Comparison of ENCODE assay signal across 22 mouse cellular contexts in the genomic region with DNA sequence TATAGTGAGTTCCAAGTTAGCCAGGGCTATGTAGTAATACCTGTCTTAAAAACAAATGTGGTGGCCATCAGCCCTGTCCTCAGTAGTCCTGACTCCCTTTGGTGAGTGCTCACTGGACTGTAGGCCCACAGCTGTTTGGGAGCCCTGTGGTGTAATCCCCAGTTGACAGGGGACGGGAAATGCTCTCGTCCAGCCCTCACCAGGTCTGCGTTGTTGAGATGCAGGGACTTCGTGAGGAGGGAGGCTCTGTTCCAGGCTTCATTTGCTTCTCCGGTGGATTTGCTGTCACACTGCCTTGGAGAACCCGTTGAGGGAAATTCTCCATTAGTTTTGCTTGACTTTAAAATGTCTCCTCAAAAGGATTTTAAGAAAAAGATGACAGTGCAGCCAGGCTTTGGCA. TPM values are rescaled to one million over a fixed set of nuclear protein-coding genes. Genes with fewer than 3 reads are reported as not detected.
A peak's percentile ranks its signal among the peaks of the same experiment; 100 is the strongest.
DNase-seq lines count a peak whose midpoint lies in the region; ATAC-seq and TF ChIP-seq lines count a peak whose summit lies in the region.
"Had no signal": no experiment of that assay in that cellular context is flagged by ENCODE, and none has a peak within 500 bp of the region (broad histone marks: within the 10 kb centered on the region; RNA-seq: fewer than 3 reads in every experiment).

No protein-coding gene starts in this region.

- TF ChIP-seq CTCF in heart, adult 2 months (IDR thresholded peaks at IDR 0.05), result no peak
- no peak for TF ChIP-seq CTCF in stomach, postnatal 0 days (IDR thresholded peaks at IDR 0.05; ENCODE audit: low read depth)

- no peak for TF ChIP-seq EP300 in heart, adult 2 months (IDR thresholded peaks at IDR 0.05; ENCODE audit: insufficient read depth, low read depth, low read length)
- TF ChIP-seq EP300 in stomach, postnatal 0 days (optimal IDR thresholded peaks at IDR 0.05), result no peak

- 86% methylated on average over 6 of the region's 6 CpGs for WGBS in heart, embryonic 10.5 days
- WGBS in heart, adult 2 months, result 77% methylated on average over 6 of the region's 6 CpGs
- WGBS in stomach, embryonic 16.5 days, result 82% methylated on average over 6 of the region's 6 CpGs
- 76% methylated on average over 6 of the region's 6 CpGs for WGBS in stomach, postnatal 0 days
- 80% methylated on average over 6 of the region's 6 CpGs for WGBS in embryonic facial prominence, embryonic 10.5 days
- 80% methylated on average over 6 of the region's 6 CpGs for WGBS in kidney, embryonic 14.5 days

- no peak for TF ChIP-seq POLR2A in heart, adult 2 months (IDR thresholded peaks at IDR 0.05; ENCODE audit: insufficient read depth, low read depth, low read length)

- H3K36me3 ChIP-seq in heart, embryonic 10.5 days, result peaks cover 31% of the 10 kb centered on the region
- H3K36me3 ChIP-seq in heart, adult 2 months (ENCODE audit: control insufficient read depth, insufficient read depth, low read length), result no peaks in the 10 kb centered on the region
- 0 out of 2 replicates have a peak, but pooled peaks cover 3% of the 10 kb centered on the region for H3K36me3 ChIP-seq in stomach, embryonic 16.5 days (ENCODE audit: control insufficient read depth, insufficient read depth, low read length)
- peaks cover 11% of the 10 kb centered on the region for H3K36me3 ChIP-seq in stomach, postnatal 0 days (ENCODE audit: control insufficient read depth, insufficient read depth, low read length)
- peaks cover 39% of the 10 kb centered on the region for H3K36me3 ChIP-seq in embryonic facial prominence, embryonic 10.5 days (replicated peaks)
- H3K36me3 ChIP-seq in kidney, embryonic 14.5 days (ENCODE audit: control insufficient read depth, insufficient read depth, low read length), result peaks cover 36% of the 10 kb centered on the region

- H3K27ac ChIP-seq in heart, embryonic 10.5 days, result no peak overlapping the region
- H3K27ac ChIP-seq in heart, adult 2 months, result no peak overlapping the region
- no peak overlapping the region for H3K27ac ChIP-seq in stomach, embryonic 16.5 days (ENCODE audit: low read length)
- H3K27ac ChIP-seq in stomach, postnatal 0 days (replicated peaks), result no peak overlapping the region
- no peak overlapping the region for H3K27ac ChIP-seq in embryonic facial prominence, embryonic 10.5 days (replicated peaks)
- H3K27ac ChIP-seq in kidney, embryonic 14.5 days (ENCODE audit: low read depth, low read length), result no peak overlapping the region

- no peaks in the 10 kb centered on the region for H3K4me1 ChIP-seq in heart, embryonic 10.5 days
- no peaks in the 10 kb centered on the region for H3K4me1 ChIP-seq in heart, adult 2 months (ENCODE audit: control insufficient read depth, insufficient read depth, low read length)
- H3K4me1 ChIP-seq in stomach, embryonic 16.5 days (ENCODE audit: control insufficient read depth, insufficient read depth, low read length), result 0 out of 2 replicates have a peak, but pooled peaks cover 4% of the 10 kb centered on the region
- H3K4me1 ChIP-seq in stomach, postnatal 0 days (replicated peaks; ENCODE audit: control insufficient read depth, insufficient read depth), result no peaks in the 10 kb centered on the region
- H3K4me1 ChIP-seq in embryonic facial prominence, embryonic 10.5 days, result no peaks in the 10 kb centered on the region
- no peaks in the 10 kb centered on the region for H3K4me1 ChIP-seq in kidney, embryonic 14.5 days (ENCODE audit: control insufficient read depth, insufficient read depth, low read length)

- peak; percentile 90 for DNase-seq in heart, adult 11 months
- no peak for DNase-seq in heart, postnatal 36 days
- DNase-seq in heart, embryonic 10.5 days (ENCODE audit: low spot score), result peak; percentile 67
- DNase-seq in heart, adult 2 months, result no peak
- DNase-seq in stomach, postnatal 0 days (ENCODE audit: low spot score), result no peak
- peak; percentile 5 for DNase-seq in embryonic facial prominence, embryonic 10.5 days (ENCODE audit: low spot score)
- DNase-seq: adrenal gland, adult 2 months; adrenal gland, adult 8-10 months; adrenal gland, postnatal 10 days; adrenal gland, postnatal 14 days; adrenal gland, postnatal 25 days; adrenal gland, postnatal 36 days; B cell, adult 2 months; cerebellum, adult 11 months; cerebellum, adult 11-12 months had no signal

- H3K9me3 ChIP-seq in heart, embryonic 10.5 days, result no peaks in the 10 kb centered on the region
- H3K9me3 ChIP-seq in stomach, embryonic 16.5 days (replicated peaks; ENCODE audit: control insufficient read depth, low read length), result no peaks in the 10 kb centered on the region
- H3K9me3 ChIP-seq in stomach, postnatal 0 days (ENCODE audit: control insufficient read depth, low read length), result no peaks in the 10 kb centered on the region
- no peaks in the 10 kb centered on the region for H3K9me3 ChIP-seq in embryonic facial prominence, embryonic 10.5 days
- H3K9me3 ChIP-seq in kidney, embryonic 14.5 days (ENCODE audit: control insufficient read depth, low read length), result no peaks in the 10 kb centered on the region
- H3K9me3 ChIP-seq: G1E had no signal

- H3K79me2 ChIP-seq in heart, adult 2 months (replicated peaks; ENCODE audit: control insufficient read depth, insufficient read depth, low read length), result no peaks in the 10 kb centered on the region

- no peaks in the 10 kb centered on the region for H3K27me3 ChIP-seq in heart, embryonic 10.5 days (ENCODE audit: insufficient read depth, poor library complexity, severe bottlenecking)
- H3K27me3 ChIP-seq in heart, adult 2 months (ENCODE audit: control insufficient read depth, insufficient read depth, low read length), result no peaks in the 10 kb centered on the region
- H3K27me3 ChIP-seq in stomach, embryonic 16.5 days (ENCODE audit: control insufficient read depth, insufficient read depth, low read length), result no peaks in the 10 kb centered on the region
- no peaks in the 10 kb centered on the region for H3K27me3 ChIP-seq in stomach, postnatal 0 days (ENCODE audit: control insufficient read depth, insufficient read depth, low read length)
- H3K27me3 ChIP-seq in embryonic facial prominence, embryonic 10.5 days (replicated peaks; ENCODE audit: low read depth, poor library complexity, severe bottlenecking), result no peaks in the 10 kb centered on the region
- no peaks in the 10 kb centered on the region for H3K27me3 ChIP-seq in kidney, embryonic 14.5 days (ENCODE audit: control insufficient read depth, insufficient read depth, low read length)
- H3K27me3 ChIP-seq: CH12.LX, Patski had no signal

- H3K4me3 ChIP-seq in heart, embryonic 10.5 days, result no peak overlapping the region
- no peak overlapping the region for H3K4me3 ChIP-seq in heart, adult 2 months
- H3K4me3 ChIP-seq in stomach, embryonic 16.5 days (replicated peaks; ENCODE audit: low read length), result no peak overlapping the region
- no peak overlapping the region for H3K4me3 ChIP-seq in stomach, postnatal 0 days (ENCODE audit: low read depth, low read length)
- no peak overlapping the region for H3K4me3 ChIP-seq in embryonic facial prominence, embryonic 10.5 days
- no peak overlapping the region for H3K4me3 ChIP-seq in kidney, embryonic 14.5 days (ENCODE audit: low read length)

- no peak for ATAC-seq in stomach, embryonic 16.5 days (ENCODE audit: insufficient read depth, low FRiP score)
- ATAC-seq in stomach, postnatal 0 days (ENCODE audit: low FRiP score, low TSS enrichment), result no peak
- no peak for ATAC-seq in kidney, embryonic 14.5 days (ENCODE audit: low FRiP score, low TSS enrichment)
- ATAC-seq: activated CD4-positive, CD25-positive, alpha-beta regulatory T cell, adult 4 months; CD4-positive, CD25-positive, alpha-beta regulatory T cell, adult 4 months; Patski had no signal

- no peak overlapping the region for H3K9ac ChIP-seq in heart, adult 2 months (ENCODE audit: low read depth, low read length)
- H3K9ac ChIP-seq in stomach, embryonic 16.5 days (ENCODE audit: low read length), result 0 out of 2 replicates have a peak overlapping the region, but pooled peaks have one; percentile 10
- no peak overlapping the region for H3K9ac ChIP-seq in stomach, postnatal 0 days (ENCODE audit: low read length)
- H3K9ac ChIP-seq in kidney, embryonic 14.5 days (ENCODE audit: low read depth, low read length), result no peak overlapping the region

- intact Hi-C loops in heart, postnatal 36 days (cut with DNase I), result no loop called here
- intact Hi-C loops in heart, adult 2 months (cut with DNase I), result no loop called here

- no peak overlapping the region for H3K4me2 ChIP-seq in stomach, embryonic 16.5 days (ENCODE audit: low read depth, low read length)
- H3K4me2 ChIP-seq in stomach, postnatal 0 days (replicated peaks; ENCODE audit: low read depth), result no peak overlapping the region
- no peak overlapping the region for H3K4me2 ChIP-seq in kidney, embryonic 14.5 days (replicated peaks; ENCODE audit: low read depth, low read length)

RNA-seq across cellular contexts. Expression of a gene that starts 41.3 kb away (rescaled TPM):
- 1 to 10 TPM; 7.9 to 8.8 TPM for total RNA-seq in heart, postnatal 36 days (2021)
- 8.9 and 9.6 TPM in 2 replicates for polyA plus RNA-seq in heart, embryonic 10.5 days (2016; fragmentation: Nextera tagmentation; extraction: Ambion mirVana)
- total RNA-seq in heart, adult 2 months (2021), result 1 to 10 TPM; 6.6 to 7.7 TPM
- 6.2 and 7.8 TPM in 2 replicates for polyA plus RNA-seq in heart, adult 2 months (2012; rRNA removed)
- 10.7 and 12.2 TPM in 2 replicates for polyA plus RNA-seq in stomach, embryonic 16.5 days (2015; fragmentation: Nextera tagmentation; extraction: Ambion mirVana)
- polyA plus RNA-seq in stomach, postnatal 0 days (2015; fragmentation: Nextera tagmentation; extraction: Ambion mirVana), result 5.3 and 6.6 TPM in 2 replicates
- polyA plus RNA-seq in embryonic facial prominence, embryonic 10.5 days (2016; fragmentation: Nextera tagmentation; extraction: Ambion mirVana), result 12.2 and 12.7 TPM in 2 replicates
- polyA plus RNA-seq in kidney, embryonic 14.5 days (2014; fragmentation: Nextera tagmentation; extraction: Ambion mirVana), result 9.7 and 16.1 TPM in 2 replicates

Comparison
In these comparisons a context has a peak if more than half of its experiments do, and no peak if none do; other contexts are left out.
1. DNase-seq: peak in heart, adult 11 months (single experiment), heart, embryonic 10.5 days (single experiment) and embryonic facial prominence, embryonic 10.5 days (single experiment); none in heart, postnatal 36 days (0 of 2), heart, adult 2 months (0 of 2) and stomach, postnatal 0 days (single experiment).